Mouse (Mus musculus) heart, embryonic 13.5 days (tissue): Measurements from ENCODE around the gene Stat5b. TPM values are rescaled to one million over a fixed set of nuclear protein-coding genes. Genes with fewer than 3 reads are reported as not detected.
A peak's percentile ranks its signal among the peaks of the same experiment; 100 is the strongest.

Source experiments
- ATAC-seq: fragments of 200-750 bp; cut with Nextera tagmentation; 2 replicates; pipeline ENCODE4 v1.8.0; 2017; ENCODE audit warnings: moderate TSS enrichment; ENCODE audit not compliant: insufficient number of reproducible peaks, low FRiP score, low TSS enrichment; ENCODE audit errors: extremely low read depth
- H3K27ac ChIP-seq: fragments of 300-500 bp; sonication (generic); replicated peaks from 2 replicates; pipeline ENCODE4 v1.5.1; 2015; ENCODE audit warnings: moderate library complexity, mild to moderate bottlenecking, inconsistent platforms
- H3K27me3 ChIP-seq: fragments of 300-500 bp; sonication (generic); replicated peaks from 2 replicates; pipeline ENCODE4 v1.6.1; 2015; ENCODE audit warnings: mild to moderate bottlenecking, inconsistent platforms
- H3K36me3 ChIP-seq: fragments of 300-500 bp; sonication (generic); 2 replicates; pipeline ENCODE4 v1.6.1; 2015; ENCODE audit warnings: mild to moderate bottlenecking, inconsistent platforms
- H3K4me1 ChIP-seq: fragments of 300-500 bp; sonication (generic); 2 replicates; pipeline ENCODE4 v1.6.1; 2015; ENCODE audit warnings: inconsistent platforms
- H3K4me2 ChIP-seq: fragments of 300-500 bp; sonication (generic); 2 replicates; pipeline ENCODE4 v1.6.1; 2015; ENCODE audit warnings: inconsistent platforms, mild to moderate bottlenecking, moderate library complexity
- H3K4me3 ChIP-seq: fragments of 300-500 bp; sonication (generic); 2 replicates; pipeline ENCODE4 v1.5.1; 2015; ENCODE audit warnings: moderate library complexity, mild to moderate bottlenecking, inconsistent platforms
- H3K9ac ChIP-seq: fragments of 300-500 bp; sonication (generic); 2 replicates; pipeline ENCODE4 v1.6.1; 2015; ENCODE audit warnings: inconsistent platforms, mild to moderate bottlenecking, moderate library complexity
- H3K9me3 ChIP-seq: fragments of 300-500 bp; sonication (generic); 2 replicates; pipeline ENCODE4 v1.6.1; 2016; ENCODE audit warnings: inconsistent platforms
- WGBS: fragments of 180-500 bp; shearing (Covaris S2); methylation state at CpG from one replicate; pipeline ENCODE4 v1.1.7; 2015; ENCODE audit warnings: mixed read lengths; 5-methylcytosine and 5-hydroxymethylcytosine counted together
- polyA plus RNA-seq: library from polyadenylated mRNA; unstranded; fragments of >200 nt; fragmentation: Nextera tagmentation; extraction: Ambion mirVana; gene quantifications from 2 replicates; pipeline ENCODE4 v1.2.1, GENCODE M21; 2015

Stat5b gene
- polyA plus RNA-seq, 1 experiment from 2014 or later, result 27.0 TPM

DNA sequence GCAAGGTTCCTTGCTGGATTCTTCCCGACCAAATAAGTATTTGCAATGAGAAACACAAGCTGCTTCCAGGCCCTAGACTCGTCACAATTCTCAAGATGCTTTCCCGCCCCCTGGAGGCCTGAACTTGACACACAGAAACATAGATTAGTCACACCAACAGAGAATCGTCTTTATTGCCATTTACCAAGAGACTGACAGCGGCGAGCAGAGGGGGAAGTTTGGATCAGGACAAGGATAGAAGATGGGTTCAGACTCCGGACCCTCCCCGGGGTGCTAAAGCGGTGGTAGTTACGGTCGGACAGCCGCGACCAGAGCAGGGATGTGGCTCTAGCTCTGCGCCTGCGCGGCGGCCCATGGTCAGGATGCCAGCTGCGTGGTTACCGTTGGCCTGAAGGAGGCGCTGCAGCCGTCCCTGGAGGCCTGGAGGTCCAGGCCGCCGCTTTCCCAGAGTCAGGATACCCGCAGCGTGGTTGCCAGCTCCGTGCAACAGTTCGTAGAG, 88.9 kb downstream of the Stat5b start:
- peak overlapping the region; percentile 75 for H3K9ac ChIP-seq
- peaks cover 4% of the 10 kb centered on the region; the same call in 1 of the 2 replicates for H3K36me3 ChIP-seq
- H3K4me1 ChIP-seq, result peaks cover 15% of the 10 kb centered on the region
- peak overlapping the region; percentile 86 for H3K4me2 ChIP-seq
- H3K9me3 ChIP-seq, result no peaks in the 10 kb centered on the region
- ATAC-seq, result peak; percentile 49; the same call in 1 of the 2 replicates
- no peak overlapping the region for H3K27ac ChIP-seq
- WGBS, result under 1% methylated on average over 27 of the region's 27 CpGs
- H3K27me3 ChIP-seq, result peaks cover 72% of the 10 kb centered on the region
- peak overlapping the region; percentile 57 for H3K4me3 ChIP-seq

DNA sequence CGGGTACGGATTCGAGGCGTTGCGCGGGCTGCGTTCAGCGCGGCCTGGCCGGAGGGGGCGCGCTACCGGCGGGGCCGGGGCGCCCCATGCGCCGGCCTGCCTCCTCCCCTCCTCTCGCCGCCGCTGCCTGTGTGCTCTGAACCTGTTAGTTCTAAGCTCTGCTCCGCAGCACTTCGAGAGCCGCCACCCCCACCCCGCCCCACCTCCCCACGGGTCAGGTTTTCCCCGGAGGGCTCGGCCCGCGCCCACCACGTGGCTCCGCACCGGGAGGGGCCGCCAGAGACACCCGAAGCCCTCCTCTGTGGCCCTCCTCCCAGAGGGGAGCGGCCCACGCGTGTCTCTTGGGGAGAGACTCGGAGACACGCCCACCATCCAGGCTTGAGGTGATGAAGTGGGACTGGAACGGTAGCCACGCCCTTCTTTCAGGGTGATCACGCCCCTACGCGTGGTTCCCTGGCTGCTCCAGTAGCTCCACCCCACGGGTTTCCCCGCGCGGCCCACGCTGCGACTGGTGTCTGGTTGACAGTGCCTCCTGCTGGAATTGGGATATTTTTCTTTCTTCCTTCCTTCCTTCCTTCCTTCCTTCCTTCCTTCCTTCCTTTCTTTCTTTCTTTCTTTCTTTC, 90.8 kb downstream of the Stat5b start, which contains the start of gene Kcnh4:
Gene Kcnh4, minus strand, starts transcription at position 332 of the 623 bp plus-strand sequence.
- H3K27me3 ChIP-seq, result peaks cover 90% of the 10 kb centered on the region
- peak; percentile 66; the same call in 1 of the 2 replicates for ATAC-seq
- peak within 1 kb of the TSS; percentile 39 for H3K4me3 ChIP-seq
- H3K36me3 ChIP-seq, result no peaks in the 10 kb centered on the region
- 2% methylated on average over 45 of the region's 51 CpGs for WGBS
- H3K4me1 ChIP-seq, result peaks cover 15% of the 10 kb centered on the region
- peak within 1 kb of the TSS; percentile 62 for H3K4me2 ChIP-seq
- no peak within 1 kb of the TSS; the same call in 1 of the 2 replicates for H3K9ac ChIP-seq
- H3K9me3 ChIP-seq, result no peaks in the 10 kb centered on the region
- H3K27ac ChIP-seq, result no peak within 1 kb of the TSS

DNA sequence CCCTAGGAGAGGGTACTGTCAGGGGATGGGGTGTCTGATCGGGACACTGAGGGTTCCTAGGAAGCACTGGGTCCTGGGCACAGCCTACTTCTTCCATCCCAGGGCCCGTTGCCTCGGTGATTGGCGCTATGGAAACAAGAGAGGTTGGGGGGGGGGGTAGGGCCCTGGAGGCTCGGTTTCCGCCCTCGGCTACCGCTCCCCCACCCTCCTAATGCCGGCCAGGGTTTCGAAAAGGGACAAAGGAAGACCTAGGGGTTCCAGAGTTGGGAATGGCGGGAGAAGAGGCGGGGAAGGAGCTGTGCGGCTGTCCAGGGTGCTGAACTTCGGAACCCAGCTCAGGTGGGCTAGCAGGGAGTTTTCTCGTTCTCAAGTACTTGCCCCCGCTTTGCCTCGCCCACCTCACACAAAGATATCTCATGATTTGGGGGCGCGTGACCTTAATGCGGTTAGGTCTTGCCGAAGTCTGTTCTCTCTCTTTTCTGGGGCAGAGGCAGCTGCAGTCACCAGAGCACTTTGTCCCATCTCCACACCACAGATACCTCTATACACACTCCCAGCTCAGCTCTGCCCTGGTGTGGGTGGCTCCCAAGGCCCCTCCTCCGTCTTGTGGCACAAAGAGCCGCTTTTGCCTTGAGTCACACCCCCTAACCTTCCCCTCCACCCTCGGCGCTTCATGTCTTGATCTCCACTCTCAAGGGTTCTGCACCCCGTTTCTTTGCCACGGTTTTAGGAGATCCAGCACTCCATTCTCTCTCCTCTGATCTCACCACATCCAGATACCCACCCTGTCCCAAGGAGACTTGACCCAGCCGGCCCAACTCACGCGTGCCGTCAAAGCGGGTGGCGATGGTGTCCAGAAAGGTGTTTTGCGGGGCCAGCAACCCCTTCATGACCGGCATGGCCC, 91.6 kb downstream of the Stat5b start:
- Histone ChIP-seq H3K4me3 (peak overlapping the region; percentile 39), H3K27me3 (peaks cover 92% of the 10 kb centered on the region), H3K27ac (no peak overlapping the region), H3K9me3 (no peaks in the 10 kb centered on the region), H3K36me3 (no peaks in the 10 kb centered on the region), H3K4me2 (peak overlapping the region; percentile 62), H3K9ac (no peak overlapping the region), H3K4me1 (peaks cover 15% of the 10 kb centered on the region)
- no peak for ATAC-seq
- WGBS, result 4% methylated on average over 34 of the region's 35 CpGs

DNA sequence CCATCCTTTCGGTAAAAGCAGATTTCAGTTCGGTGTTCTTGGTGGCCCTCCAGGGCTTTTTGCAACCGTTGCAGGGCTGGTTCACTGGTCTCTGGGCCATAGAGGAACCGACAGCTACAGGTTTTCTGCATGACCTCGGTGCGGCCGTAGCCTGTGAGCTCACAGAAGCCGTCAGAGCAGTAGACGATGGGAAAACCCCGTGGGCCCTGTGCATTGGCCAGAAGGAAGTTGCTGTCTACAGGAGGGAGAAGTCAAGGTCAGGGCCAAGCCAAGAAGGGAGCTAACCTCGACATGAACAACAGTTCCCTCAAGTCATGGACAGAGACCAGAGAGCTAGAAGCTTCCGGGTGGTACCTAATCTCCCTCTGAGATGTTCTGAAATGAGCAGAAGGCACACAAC, 93.0 kb downstream of the Stat5b start:
- 81% methylated on average over 12 of the region's 12 CpGs for WGBS
- H3K9ac ChIP-seq, result no peak overlapping the region
- no peak for ATAC-seq
- H3K4me1 ChIP-seq, result peaks cover 15% of the 10 kb centered on the region
- H3K9me3 ChIP-seq, result no peaks in the 10 kb centered on the region
- no peak overlapping the region for H3K4me3 ChIP-seq
- no peak overlapping the region for H3K27ac ChIP-seq
- H3K4me2 ChIP-seq, result no peak overlapping the region
- H3K27me3 ChIP-seq, result peaks cover 97% of the 10 kb centered on the region
- no peaks in the 10 kb centered on the region for H3K36me3 ChIP-seq

DNA sequence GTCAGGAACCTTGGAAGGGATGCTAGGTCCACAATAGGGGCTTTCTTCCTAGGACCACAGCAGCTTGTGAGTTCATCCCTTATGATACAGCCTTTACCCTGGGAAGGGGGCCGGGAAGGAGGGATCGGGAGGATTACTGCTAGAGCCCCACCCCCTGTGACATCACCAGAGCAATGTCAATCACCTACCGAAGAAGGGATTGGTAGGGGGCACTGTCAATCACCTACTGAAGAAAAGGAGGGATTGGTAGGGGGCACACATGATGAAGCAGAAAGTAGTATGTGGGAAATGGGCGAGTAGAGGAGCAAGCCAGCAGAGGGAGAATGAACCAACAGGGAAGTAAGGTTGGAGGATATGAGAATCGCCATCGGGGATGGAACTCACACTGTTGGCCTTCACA, 94.0 kb downstream of the Stat5b start:
- Histone ChIP-seq H3K9ac (no peak overlapping the region), H3K36me3 (no peaks in the 10 kb centered on the region), H3K27me3 (peaks cover 99% of the 10 kb centered on the region), H3K27ac (no peak overlapping the region), H3K9me3 (no peaks in the 10 kb centered on the region), H3K4me1 (peaks cover 9% of the 10 kb centered on the region), H3K4me3 (no peak overlapping the region), H3K4me2 (no peak overlapping the region)
- WGBS, result 51% methylated on average over 6 of the region's 6 CpGs
- no peak for ATAC-seq

DNA sequence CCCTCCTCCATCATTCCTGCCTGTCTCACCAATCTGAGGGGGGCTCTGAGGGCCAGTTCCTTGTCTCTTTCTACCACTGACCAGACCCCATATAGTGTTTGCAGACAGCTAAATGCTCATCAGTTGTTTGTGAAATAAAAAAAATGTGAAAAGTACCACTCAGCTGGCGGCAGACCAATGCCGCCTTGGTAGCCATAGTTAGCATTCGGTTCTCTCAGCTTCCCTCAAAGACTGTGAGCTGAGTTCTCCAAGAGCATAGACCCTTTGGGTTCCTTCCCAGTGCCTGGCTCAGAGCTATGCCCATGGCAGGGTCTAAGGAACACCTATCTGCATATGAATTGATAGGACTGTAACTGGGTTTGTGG, 95.8 kb downstream of the Stat5b start:
- H3K27me3 ChIP-seq, result peaks cover 98% of the 10 kb centered on the region
- WGBS, result 86% methylated on average over 3 of the region's 3 CpGs

DNA sequence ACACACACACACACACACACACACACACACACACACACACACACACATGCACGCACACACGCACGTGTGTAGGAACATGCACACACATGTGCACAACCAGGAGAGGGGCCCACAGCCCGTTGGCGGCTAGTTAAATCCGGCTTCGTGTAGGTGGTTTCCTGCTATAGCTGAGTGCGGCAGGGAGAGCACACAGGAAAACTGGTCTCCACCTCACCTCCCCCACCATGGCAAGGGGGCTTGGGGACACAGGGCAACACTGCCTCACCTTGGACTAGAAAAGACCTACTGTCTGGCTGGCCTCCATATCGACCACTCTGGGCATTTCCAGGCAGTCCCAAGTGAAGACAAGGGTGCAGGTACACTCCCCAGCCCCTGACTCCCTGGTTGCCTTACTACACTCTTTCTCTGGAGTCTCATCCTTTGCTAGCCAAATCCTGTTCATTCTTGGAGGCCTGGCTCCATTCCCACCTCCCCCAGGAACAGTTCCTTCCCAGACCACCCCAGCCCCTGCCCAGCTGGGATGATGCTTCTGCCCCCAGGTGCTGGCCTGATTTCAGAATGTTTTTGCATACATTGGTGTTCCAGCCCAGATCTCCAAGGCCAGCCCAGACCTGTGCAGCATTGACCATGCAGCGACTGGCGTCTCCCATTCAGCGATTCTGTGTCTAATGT, 96.4 kb downstream of the Stat5b start:
- H3K9ac ChIP-seq, result no peak overlapping the region
- H3K9me3 ChIP-seq, result no peaks in the 10 kb centered on the region
- no peak overlapping the region for H3K4me3 ChIP-seq
- WGBS, result 79% methylated on average over 12 of the region's 12 CpGs
- no peak for ATAC-seq
- H3K4me2 ChIP-seq, result no peak overlapping the region
- H3K36me3 ChIP-seq, result no peaks in the 10 kb centered on the region
- peaks cover 98% of the 10 kb centered on the region for H3K27me3 ChIP-seq
- H3K4me1 ChIP-seq, result peaks cover under 1% of the 10 kb centered on the region
- H3K27ac ChIP-seq, result no peak overlapping the region

More for the DNA sequence above, 95.8 kb downstream of the Stat5b start:
- H3K27ac ChIP-seq, result no peak overlapping the region
- no peak overlapping the region for H3K4me2 ChIP-seq
- peaks cover 6% of the 10 kb centered on the region for H3K4me1 ChIP-seq
- no peaks in the 10 kb centered on the region for H3K9me3 ChIP-seq
- no peak overlapping the region for H3K4me3 ChIP-seq
- no peak overlapping the region for H3K9ac ChIP-seq
- H3K36me3 ChIP-seq, result no peaks in the 10 kb centered on the region
- no peak for ATAC-seq

DNA sequence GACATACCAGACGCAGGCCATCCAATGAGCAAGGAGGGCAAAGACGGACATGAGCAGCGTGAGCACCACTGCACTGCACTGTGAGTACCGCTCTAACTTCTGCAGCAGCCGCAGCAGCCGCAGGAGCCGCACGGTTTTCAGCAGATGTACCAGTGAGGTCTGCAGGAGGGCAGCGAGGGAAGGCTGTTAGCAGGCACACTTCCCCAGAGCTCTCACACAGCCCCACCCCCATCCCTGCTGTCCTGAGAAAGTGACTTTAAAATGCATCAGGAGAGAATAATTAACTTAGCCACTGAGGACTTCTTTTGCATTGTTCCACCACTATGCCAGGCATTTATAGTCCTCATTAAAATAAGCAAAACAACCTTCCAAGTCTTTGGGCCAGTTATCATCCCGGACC, 98.2 kb downstream of the Stat5b start:
- H3K4me3 ChIP-seq, result no peak overlapping the region
- ATAC-seq, result no peak
- no peak overlapping the region for H3K9ac ChIP-seq
- no peak overlapping the region for H3K27ac ChIP-seq
- H3K4me1 ChIP-seq, result no peaks in the 10 kb centered on the region
- WGBS, result 30% methylated on average over 10 of the region's 10 CpGs
- H3K27me3 ChIP-seq, result peaks cover 98% of the 10 kb centered on the region
- no peak overlapping the region for H3K4me2 ChIP-seq
- no peaks in the 10 kb centered on the region for H3K9me3 ChIP-seq
- H3K36me3 ChIP-seq, result no peaks in the 10 kb centered on the region

DNA sequence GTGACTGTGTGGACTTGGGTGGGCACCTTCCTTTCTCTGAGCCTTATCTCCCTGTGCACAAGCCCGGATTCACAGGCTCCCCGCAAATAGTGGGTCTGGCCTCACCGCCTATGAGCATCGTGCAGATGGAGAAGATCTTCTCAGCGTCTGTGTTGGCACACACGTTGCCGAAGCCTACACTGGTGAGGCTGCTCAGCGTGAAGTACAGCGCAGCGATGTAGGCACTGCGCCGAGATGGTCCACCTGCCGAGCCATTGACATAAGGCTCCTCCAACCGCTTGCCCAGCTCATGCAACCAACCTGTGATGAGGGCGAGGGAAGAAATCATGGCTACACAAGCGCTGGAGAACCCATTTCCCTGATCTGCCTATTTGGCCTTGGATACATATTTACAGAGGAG, 100.4 kb downstream of the Stat5b start:
- peaks cover 98% of the 10 kb centered on the region for H3K27me3 ChIP-seq

DNA sequence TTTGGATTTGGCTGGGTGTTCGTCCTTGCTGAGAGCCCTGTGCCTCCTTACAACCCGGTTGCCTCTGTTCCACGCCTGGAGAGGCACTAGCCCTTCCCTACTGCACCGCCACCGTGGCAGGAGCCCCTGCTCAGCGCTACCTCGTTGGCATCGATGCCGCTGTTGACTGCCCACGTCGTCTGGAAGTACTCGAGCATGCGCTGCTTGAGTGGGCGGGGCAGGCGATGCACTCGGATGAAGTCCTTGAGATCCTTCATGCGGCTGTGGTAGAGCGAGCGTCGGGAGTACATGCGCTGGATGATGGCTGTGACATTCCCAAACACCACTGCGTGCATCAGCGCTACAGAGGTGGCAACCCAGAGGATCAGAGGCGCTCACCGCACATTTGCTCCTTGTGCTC, 101.1 kb downstream of the Stat5b start:
- ATAC-seq, result no peak
- Histone ChIP-seq H3K4me3 (no peak overlapping the region), H3K36me3 (no peaks in the 10 kb centered on the region), H3K9me3 (no peaks in the 10 kb centered on the region), H3K4me1 (no peaks in the 10 kb centered on the region), H3K27ac (no peak overlapping the region), H3K4me2 (no peak overlapping the region), H3K9ac (no peak overlapping the region), H3K27me3 (peaks cover 97% of the 10 kb centered on the region)
- 34% methylated on average over 25 of the region's 25 CpGs for WGBS

More for the DNA sequence above, 100.4 kb downstream of the Stat5b start:
- Histone ChIP-seq H3K4me1 (no peaks in the 10 kb centered on the region), H3K9ac (no peak overlapping the region), H3K36me3 (no peaks in the 10 kb centered on the region), H3K27ac (no peak overlapping the region), H3K4me3 (no peak overlapping the region), H3K4me2 (no peak overlapping the region), H3K9me3 (no peaks in the 10 kb centered on the region)
- 82% methylated on average over 16 of the region's 16 CpGs for whole genome bisulfite sequencing
- ATAC-seq, result no peak

DNA sequence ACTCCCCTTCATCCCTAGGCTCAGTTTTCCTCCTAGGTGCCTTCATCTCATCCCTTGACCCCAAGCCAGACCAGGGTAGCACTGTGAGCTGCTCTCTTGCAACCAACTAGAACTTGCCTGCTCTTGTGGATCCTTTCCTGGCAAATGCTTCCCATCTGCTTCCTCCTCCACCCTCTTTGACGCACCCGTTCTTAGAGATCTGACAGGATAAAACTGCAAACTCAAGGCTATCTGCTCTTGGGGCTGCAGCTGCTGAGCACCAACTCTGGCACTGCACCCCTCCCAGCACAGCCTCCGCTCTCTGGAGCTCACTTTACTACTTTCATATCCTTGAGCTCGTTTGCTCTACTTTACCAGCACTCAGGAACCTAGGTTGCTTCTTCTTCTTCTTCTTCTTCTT, 101.9 kb downstream of the Stat5b start:
- Histone ChIP-seq H3K27ac (no peak overlapping the region), H3K9ac (no peak overlapping the region), H3K9me3 (no peaks in the 10 kb centered on the region), H3K27me3 (peaks cover 89% of the 10 kb centered on the region), H3K4me2 (no peak overlapping the region), H3K4me3 (no peak overlapping the region), H3K4me1 (no peaks in the 10 kb centered on the region), H3K36me3 (no peaks in the 10 kb centered on the region)
- no peak for ATAC-seq
- 59% methylated on average over 4 of the region's 4 CpGs for WGBS
